Mouse (Mus musculus): ENCODE results near the gene Adcy1. TPM values are rescaled to one million over a fixed set of nuclear protein-coding genes. Genes with fewer than 3 reads are reported as not detected.

The Adcy1 gene
- polyA plus RNA-seq, 1 experiment from 2014 or later = 0.89 TPM

DNA sequence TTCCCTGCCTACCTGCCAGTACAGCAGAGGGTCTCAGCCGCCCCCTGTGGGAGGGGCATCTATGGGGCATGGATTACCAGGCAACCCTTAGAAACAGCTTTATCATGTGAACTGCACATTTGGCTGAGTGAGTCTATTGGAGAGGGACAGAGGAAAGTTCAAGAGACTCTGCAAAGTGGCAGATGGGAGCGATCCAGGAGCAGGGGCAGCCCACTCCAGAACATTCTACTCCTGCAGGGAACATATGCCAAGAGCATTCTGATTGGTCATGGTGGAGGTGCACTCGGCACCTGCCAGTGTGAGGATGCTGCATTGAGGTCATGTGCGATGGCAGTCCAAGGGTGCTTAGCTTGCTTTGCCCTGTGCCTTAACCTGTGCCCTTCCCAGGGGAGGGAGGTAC lies 6.5 kb downstream of the Adcy1 start:
- 87% methylated on average over 4 of the region's 4 CpGs for WGBS
- H3K4me2 ChIP-seq = no peak overlapping the region
- peaks cover 45% of the 10 kb centered on the region for H3K27me3 ChIP-seq
- no peaks in the 10 kb centered on the region for H3K9me3 ChIP-seq
- H3K27ac ChIP-seq = no peak overlapping the region
- no peak overlapping the region for H3K4me3 ChIP-seq (replicated peaks)
- H3K36me3 ChIP-seq = no peaks in the 10 kb centered on the region
- no peak overlapping the region for H3K9ac ChIP-seq (replicated peaks)
- peaks cover 18% of the 10 kb centered on the region for H3K4me1 ChIP-seq (replicated peaks)
- ATAC-seq (ENCODE audit: insufficient number of reproducible peaks, insufficient read depth, low FRiP score, low TSS enrichment, low read depth) = no peak

DNA sequence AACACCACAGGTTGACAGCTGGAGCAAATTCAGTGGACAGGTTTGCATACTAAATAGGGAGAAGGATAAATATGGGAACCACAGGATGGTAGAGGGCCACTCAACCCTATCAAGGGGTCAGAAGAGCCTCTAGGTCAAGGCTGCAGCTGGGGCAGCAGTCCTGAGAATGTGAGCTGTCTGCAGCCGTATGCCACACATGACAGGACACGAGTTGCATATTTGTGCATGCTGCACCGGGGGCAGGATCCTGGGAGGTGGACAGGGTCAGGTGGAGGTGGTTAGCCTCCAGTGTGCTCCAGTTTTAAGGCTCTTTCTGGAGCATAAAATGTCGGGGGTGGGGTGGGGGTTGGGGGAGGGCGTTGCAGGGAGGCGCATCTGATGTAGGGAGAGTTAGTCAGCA lies 8.3 kb downstream of the Adcy1 start:
- H3K9me3 ChIP-seq = no peaks in the 10 kb centered on the region
- WGBS = 70% methylated on average over 6 of the region's 6 CpGs
- H3K4me2 ChIP-seq = no peak overlapping the region
- no peak for ATAC-seq (ENCODE audit: insufficient number of reproducible peaks, insufficient read depth, low FRiP score, low TSS enrichment, low read depth)
- H3K4me1 ChIP-seq (replicated peaks) = 0 out of 2 replicates have a peak, but pooled peaks cover 7% of the 10 kb centered on the region
- no peaks in the 10 kb centered on the region for H3K36me3 ChIP-seq
- no peak overlapping the region for H3K9ac ChIP-seq (replicated peaks)
- peaks cover 27% of the 10 kb centered on the region for H3K27me3 ChIP-seq
- H3K27ac ChIP-seq = no peak overlapping the region
- no peak overlapping the region for H3K4me3 ChIP-seq (replicated peaks)

DNA sequence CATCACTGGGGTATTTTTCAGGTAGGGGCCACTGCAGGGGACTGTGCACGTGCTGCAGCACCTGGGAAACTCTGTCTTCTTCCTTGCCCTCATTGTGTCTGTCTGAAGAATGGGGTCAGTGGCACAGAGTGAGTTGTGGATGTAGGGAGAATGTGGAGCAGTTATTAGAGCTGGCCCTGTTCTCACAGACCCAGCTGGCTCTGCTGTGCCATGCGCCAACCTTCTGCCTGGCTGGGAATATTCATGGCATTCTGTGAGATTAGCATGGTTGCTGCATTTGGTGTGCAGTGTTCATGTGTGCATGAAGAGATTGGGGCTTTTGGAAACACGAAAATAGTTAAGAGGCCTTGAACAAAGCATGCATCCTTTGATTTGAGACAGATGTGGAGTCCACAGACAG lies 10.3 kb downstream of the Adcy1 start:
- Histone ChIP-seq H3K27me3 (peaks cover 9% of the 10 kb centered on the region; the same call in 1 of the 2 replicates), H3K27ac (no peak overlapping the region), H3K4me3 (replicated peaks) (no peak overlapping the region), H3K36me3 (no peaks in the 10 kb centered on the region), H3K9me3 (no peaks in the 10 kb centered on the region), H3K9ac (replicated peaks) (no peak overlapping the region), H3K4me2 (no peak overlapping the region), H3K4me1 (replicated peaks) (0 out of 2 replicates have a peak, but pooled peaks cover 7% of the 10 kb centered on the region)
- ATAC-seq (ENCODE audit: insufficient number of reproducible peaks, insufficient read depth, low FRiP score, low TSS enrichment, low read depth) = no peak
- WGBS = 72% methylated on average over 3 of the region's 3 CpGs

DNA sequence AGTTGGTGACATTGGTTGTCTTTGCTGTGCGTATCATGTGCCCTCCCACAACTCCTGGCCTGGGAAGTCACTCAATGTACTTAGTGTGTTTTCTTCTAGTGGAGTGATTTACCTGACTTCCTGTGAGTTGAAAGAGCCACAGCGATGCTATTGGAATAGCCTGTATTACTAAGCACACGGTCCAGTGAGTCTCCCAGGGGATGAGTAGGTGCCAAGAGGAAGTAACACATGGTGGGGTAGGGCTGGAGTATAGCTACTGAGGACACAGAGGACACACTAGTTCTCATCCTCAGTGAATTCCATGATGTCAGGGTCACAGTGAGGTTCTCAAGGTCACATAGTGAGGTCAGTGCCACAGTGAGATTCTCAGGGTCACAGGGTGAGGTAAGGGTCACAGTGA lies 13.2 kb downstream of the Adcy1 start:
- Histone ChIP-seq H3K4me1 (replicated peaks) (0 out of 2 replicates have a peak, but pooled peaks cover 7% of the 10 kb centered on the region), H3K4me2 (no peak overlapping the region), H3K27ac (no peak overlapping the region), H3K36me3 (no peaks in the 10 kb centered on the region), H3K4me3 (replicated peaks) (no peak overlapping the region), H3K27me3 (peaks cover under 1% of the 10 kb centered on the region; the same call in 1 of the 2 replicates), H3K9me3 (no peaks in the 10 kb centered on the region), H3K9ac (replicated peaks) (no peak overlapping the region)
- ATAC-seq (ENCODE audit: insufficient number of reproducible peaks, insufficient read depth, low FRiP score, low TSS enrichment, low read depth) = no peak
- WGBS = 81% methylated on average over 3 of the region's 3 CpGs

DNA sequence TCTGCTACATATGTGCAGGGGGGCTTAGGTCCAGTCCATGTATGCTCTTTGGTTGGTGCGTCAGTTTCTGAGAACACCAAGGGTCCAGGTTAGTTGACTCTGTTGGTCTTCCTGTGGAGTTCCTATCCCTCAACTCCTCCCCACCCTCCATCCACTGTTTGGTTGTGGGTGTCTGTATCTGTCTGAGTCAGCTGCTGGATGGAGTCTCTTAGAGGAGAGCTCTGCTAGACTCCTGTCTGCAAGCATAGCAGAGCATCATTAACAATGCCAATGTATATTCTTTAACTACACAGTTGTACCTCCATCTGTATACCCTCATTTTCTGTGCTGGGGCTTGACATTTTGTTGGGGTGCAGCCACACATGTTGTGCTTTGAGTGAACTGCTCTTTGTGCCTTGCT lies 18.6 kb downstream of the Adcy1 start:
- Histone ChIP-seq H3K27ac (no peak overlapping the region), H3K9ac (replicated peaks) (no peak overlapping the region), H3K4me2 (no peak overlapping the region), H3K36me3 (no peaks in the 10 kb centered on the region), H3K4me3 (replicated peaks) (no peak overlapping the region), H3K9me3 (no peaks in the 10 kb centered on the region), H3K27me3 (no peaks in the 10 kb centered on the region), H3K4me1 (replicated peaks) (no peaks in the 10 kb centered on the region)
- 92% methylated on average over 1 of the region's 1 CpGs for WGBS
- no peak for ATAC-seq (ENCODE audit: insufficient number of reproducible peaks, insufficient read depth, low FRiP score, low TSS enrichment, low read depth)

DNA sequence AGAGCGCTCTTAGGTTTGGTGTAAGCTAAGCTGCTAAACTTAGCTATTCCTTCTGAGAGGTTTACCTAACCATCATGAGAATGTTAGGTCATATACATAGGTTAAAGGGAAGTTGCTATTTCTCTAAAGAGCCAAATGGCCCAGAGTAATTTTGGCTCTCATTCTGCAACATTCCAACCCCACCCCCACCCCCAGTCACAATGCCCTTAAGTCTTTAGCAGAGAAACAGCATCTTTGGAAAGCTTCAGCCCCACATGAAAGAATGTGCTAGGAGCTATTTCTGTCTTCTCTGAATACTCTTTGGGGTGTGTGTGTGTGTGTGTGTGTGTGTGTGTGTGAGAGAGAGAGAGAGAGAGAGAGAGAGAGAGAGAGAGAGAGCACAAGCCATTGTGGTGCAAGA lies 20.6 kb downstream of the Adcy1 start:
- no peak overlapping the region for H3K9ac ChIP-seq (replicated peaks)
- H3K27me3 ChIP-seq = no peaks in the 10 kb centered on the region
- no peak overlapping the region for H3K4me2 ChIP-seq
- H3K4me3 ChIP-seq (replicated peaks) = no peak overlapping the region
- no peaks in the 10 kb centered on the region for H3K9me3 ChIP-seq
- no peaks in the 10 kb centered on the region for H3K36me3 ChIP-seq
- ATAC-seq (ENCODE audit: insufficient number of reproducible peaks, insufficient read depth, low FRiP score, low TSS enrichment, low read depth) = no peak
- H3K27ac ChIP-seq = no peak overlapping the region
- 89% methylated on average over 1 of the region's 1 CpGs for WGBS
- no peaks in the 10 kb centered on the region for H3K4me1 ChIP-seq (replicated peaks)

DNA sequence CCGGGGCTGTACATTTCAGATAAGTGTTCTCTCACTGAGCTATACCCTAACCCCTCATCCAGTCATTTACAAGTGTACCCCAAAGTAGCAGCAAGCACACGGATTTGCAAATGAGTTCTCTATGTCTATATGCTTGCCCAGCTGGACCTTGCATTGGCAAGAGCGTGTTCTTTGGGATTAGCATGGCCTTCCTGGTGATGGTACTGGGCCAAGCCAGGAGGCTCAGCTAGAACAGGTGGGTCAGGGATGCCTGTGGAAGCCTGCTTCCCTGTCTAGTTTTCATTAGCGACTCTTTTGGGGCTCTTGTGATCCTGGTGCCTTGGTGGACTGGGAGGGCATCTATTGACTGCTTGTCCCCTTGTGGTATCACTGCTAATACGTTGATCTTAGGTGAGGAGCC lies 21.9 kb downstream of the Adcy1 start:
- ATAC-seq (ENCODE audit: insufficient number of reproducible peaks, insufficient read depth, low FRiP score, low TSS enrichment, low read depth) = no peak
- Histone ChIP-seq H3K36me3 (no peaks in the 10 kb centered on the region), H3K9ac (replicated peaks) (no peak overlapping the region), H3K27me3 (no peaks in the 10 kb centered on the region), H3K4me3 (replicated peaks) (no peak overlapping the region), H3K27ac (no peak overlapping the region), H3K4me1 (replicated peaks) (no peaks in the 10 kb centered on the region), H3K9me3 (no peaks in the 10 kb centered on the region), H3K4me2 (no peak overlapping the region)
- 84% methylated on average over 5 of the region's 5 CpGs for WGBS

DNA sequence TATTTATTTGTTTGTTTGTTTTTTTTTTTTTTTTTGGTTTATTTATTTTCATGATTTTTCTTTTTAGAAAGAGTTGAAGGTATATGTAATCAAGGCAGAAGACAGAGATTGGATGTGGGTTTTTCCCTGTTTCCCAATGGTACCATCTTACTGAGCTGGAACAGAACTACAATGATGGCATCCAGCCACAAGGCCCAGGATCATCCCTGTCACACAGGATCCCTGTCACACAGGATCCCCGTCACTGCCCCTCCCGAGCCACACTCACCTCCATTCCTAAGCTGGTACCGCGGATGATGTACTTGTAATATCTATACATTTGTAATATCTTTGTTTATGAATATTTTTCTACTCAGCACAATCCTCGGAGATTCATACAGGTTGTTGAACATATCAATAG lies 27.8 kb downstream of the Adcy1 start:
- ATAC-seq (ENCODE audit: insufficient number of reproducible peaks, insufficient read depth, low FRiP score, low TSS enrichment, low read depth) = no peak
- no peak overlapping the region for H3K4me3 ChIP-seq (replicated peaks)
- H3K27me3 ChIP-seq = no peaks in the 10 kb centered on the region
- no peak overlapping the region for H3K27ac ChIP-seq
- H3K36me3 ChIP-seq = no peaks in the 10 kb centered on the region
- H3K9me3 ChIP-seq = no peaks in the 10 kb centered on the region
- H3K4me2 ChIP-seq = no peak overlapping the region
- no peak overlapping the region for H3K9ac ChIP-seq (replicated peaks)
- no peaks in the 10 kb centered on the region for H3K4me1 ChIP-seq (replicated peaks)
- WGBS = 95% methylated on average over 5 of the region's 5 CpGs

DNA sequence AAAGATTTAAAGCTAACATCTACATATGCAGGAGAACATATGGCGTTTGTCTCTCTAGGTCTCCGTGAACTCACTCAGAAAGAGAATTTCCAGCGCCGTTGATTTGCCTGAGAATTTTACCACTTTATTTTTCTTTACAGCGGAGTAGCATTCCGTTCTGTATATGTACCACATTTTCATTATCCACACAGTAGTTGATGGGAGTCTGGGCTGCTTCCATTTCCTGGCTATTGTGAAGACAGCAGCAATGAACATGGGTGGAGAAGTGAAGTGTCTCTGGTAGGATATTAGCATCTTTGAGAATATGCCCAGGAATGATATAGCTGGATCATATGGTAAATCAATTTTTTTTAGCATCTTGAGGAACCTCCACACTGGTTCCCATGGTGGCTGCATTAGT lies 31.6 kb downstream of the Adcy1 start:
- H3K36me3 ChIP-seq = no peaks in the 10 kb centered on the region
- no peak overlapping the region for H3K9ac ChIP-seq (replicated peaks)
- H3K27ac ChIP-seq = no peak overlapping the region
- H3K9me3 ChIP-seq = no peaks in the 10 kb centered on the region
- 91% methylated on average over 6 of the region's 6 CpGs for WGBS
- H3K4me2 ChIP-seq = no peak overlapping the region
- no peaks in the 10 kb centered on the region for H3K27me3 ChIP-seq
- ATAC-seq (ENCODE audit: insufficient number of reproducible peaks, insufficient read depth, low FRiP score, low TSS enrichment, low read depth) = no peak
- no peaks in the 10 kb centered on the region for H3K4me1 ChIP-seq (replicated peaks)
- no peak overlapping the region for H3K4me3 ChIP-seq (replicated peaks)

DNA sequence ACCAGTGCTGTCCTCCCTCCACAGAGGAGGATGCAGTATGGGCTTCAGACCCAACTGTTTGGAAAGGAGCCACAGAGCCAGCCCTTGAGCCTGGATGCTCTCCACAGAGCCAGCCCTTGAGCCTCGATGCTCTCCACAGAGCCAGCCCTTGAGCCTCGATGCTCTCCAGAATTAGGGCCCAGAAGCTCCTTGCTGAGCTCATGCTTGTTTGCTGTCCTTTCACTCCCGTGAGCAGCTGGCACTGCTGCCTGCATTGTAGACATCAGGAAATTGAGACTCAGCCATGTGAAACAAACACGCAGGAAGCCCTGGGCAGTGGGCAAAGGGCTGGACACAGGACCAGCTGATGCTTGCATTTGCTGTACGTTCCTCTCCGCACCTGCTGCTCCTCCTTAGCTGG lies 38.4 kb downstream of the Adcy1 start:
- Histone ChIP-seq H3K4me2 (no peak overlapping the region), H3K27ac (no peak overlapping the region), H3K4me1 (replicated peaks) (no peaks in the 10 kb centered on the region), H3K9ac (replicated peaks) (no peak overlapping the region), H3K36me3 (no peaks in the 10 kb centered on the region), H3K4me3 (replicated peaks) (no peak overlapping the region), H3K27me3 (no peaks in the 10 kb centered on the region), H3K9me3 (no peaks in the 10 kb centered on the region)
- ATAC-seq (ENCODE audit: insufficient number of reproducible peaks, insufficient read depth, low FRiP score, low TSS enrichment, low read depth) = no peak
- WGBS = 87% methylated on average over 6 of the region's 6 CpGs

DNA sequence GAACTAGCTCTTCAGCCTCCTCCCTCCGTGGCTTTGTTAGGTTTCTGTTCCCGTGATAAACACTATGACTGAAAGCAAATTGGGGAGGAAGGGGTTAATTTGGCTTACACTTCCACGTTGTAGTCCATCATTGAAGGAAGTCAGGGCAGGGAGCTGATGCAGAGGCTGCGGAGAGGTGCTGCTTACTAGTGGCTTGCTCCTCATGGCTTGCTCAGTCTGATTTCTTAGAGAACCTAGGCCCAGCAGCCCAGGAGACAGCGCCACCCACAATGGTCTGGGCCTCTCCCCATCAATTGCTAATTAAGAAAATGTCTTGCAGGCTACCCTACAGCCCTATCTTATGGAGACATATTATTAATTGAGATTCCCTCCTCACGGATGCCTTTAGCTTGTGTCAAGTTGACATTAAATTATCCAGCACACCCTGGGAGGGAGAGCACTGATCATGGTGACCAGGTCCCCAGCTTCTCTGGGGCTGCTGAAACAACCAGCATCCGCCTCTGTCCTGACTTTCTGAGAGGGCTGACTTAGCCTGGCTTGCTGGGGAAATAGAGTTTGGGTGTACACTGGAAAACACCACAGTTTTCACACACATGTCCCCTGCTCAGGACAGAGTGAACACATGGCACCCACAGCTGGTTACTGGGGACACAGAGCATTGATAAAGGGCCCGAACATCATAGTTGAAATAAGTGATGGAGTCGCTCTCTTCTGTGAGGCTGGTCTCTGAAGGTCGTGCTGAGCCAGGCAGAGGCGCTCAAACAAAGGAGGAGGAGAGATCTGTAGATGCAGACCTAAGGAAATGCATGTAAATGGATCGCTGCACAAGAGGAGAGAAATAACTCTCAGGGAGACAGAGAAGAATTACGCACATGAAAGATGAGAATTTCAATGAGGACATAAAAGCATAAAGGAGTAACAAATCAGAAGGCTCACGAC lies 39.2 kb downstream of the Adcy1 start:
- no peaks in the 10 kb centered on the region for H3K36me3 ChIP-seq
- no peak overlapping the region for H3K4me2 ChIP-seq
- 68% methylated on average over 14 of the region's 14 CpGs for WGBS
- no peak overlapping the region for H3K9ac ChIP-seq (replicated peaks)
- no peaks in the 10 kb centered on the region for H3K4me1 ChIP-seq (replicated peaks)
- no peaks in the 10 kb centered on the region for H3K9me3 ChIP-seq
- H3K27ac ChIP-seq = no peak overlapping the region
- no peak overlapping the region for H3K4me3 ChIP-seq (replicated peaks)
- ATAC-seq (ENCODE audit: insufficient number of reproducible peaks, insufficient read depth, low FRiP score, low TSS enrichment, low read depth) = no peak
- no peaks in the 10 kb centered on the region for H3K27me3 ChIP-seq

DNA sequence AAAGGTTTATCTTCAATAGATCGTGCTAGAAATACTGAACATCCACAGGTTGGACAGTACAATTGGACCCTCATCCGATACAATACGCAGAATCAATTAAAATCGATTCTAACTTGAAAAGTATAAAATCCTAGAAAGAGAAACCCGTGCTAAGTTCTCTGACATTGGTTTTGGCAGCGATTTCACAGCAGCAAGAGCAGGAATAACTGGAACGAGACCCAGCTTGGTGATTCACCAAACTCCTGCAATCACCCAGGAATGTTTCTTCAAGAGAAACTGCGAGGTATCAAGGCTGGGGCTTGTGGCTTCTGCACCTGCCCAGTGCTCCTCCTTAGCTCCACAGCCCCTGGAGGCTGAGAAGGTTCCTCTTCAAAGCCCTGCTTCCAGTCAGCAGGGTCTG lies 42.0 kb downstream of the Adcy1 start:
- Histone ChIP-seq H3K9ac (replicated peaks) (no peak overlapping the region), H3K36me3 (no peaks in the 10 kb centered on the region), H3K4me2 (no peak overlapping the region), H3K4me3 (replicated peaks) (no peak overlapping the region), H3K27me3 (no peaks in the 10 kb centered on the region), H3K4me1 (replicated peaks) (no peaks in the 10 kb centered on the region), H3K27ac (no peak overlapping the region), H3K9me3 (no peaks in the 10 kb centered on the region)
- no peak for ATAC-seq (ENCODE audit: insufficient number of reproducible peaks, insufficient read depth, low FRiP score, low TSS enrichment, low read depth)
- 90% methylated on average over 8 of the region's 8 CpGs for WGBS

Measured in limb, embryonic 12.5 days (tissue).